Mouse (Mus musculus): ENCODE data around the gene Casp7.

- TF ChIP-seq CTCF (IDR thresholded peaks at IDR 0.05; ENCODE audit: extremely low read depth, insufficient read depth, insufficient read length, insufficient replicate concordance) (no peak), POLR2A (IDR thresholded peaks at IDR 0.05; ENCODE audit: low read depth, low read length) (no peak)
These were observed 75.0 kb downstream of the Casp7 start for GRCm38 (mm10) chr19:56471934-56472333.
